Mouse (Mus musculus) left cerebral cortex, adult 8-10 months (tissue): ENCODE measurements at regions not wholly inside any gene's neighbourhood (a gene's known extent, or its start where the extent isn't known, plus 50 kb on each side); places are given as distances from the start of the nearest gene placed in this dataset.
A peak's percentile ranks its signal among the peaks of the same experiment; 100 is the strongest.

Source experiments
- DNase-seq, 2 experiments: peaks; one replicate each; pipeline ENCODE4 v3.0.0; 2022; ENCODE audit warnings: low spot score in 2 of 2

GRCm38 (mm10) chr10:124318761-124319160 lies 1055.0 kb downstream of the Fam19a2 start:
- DNase-seq, result no peak

GRCm38 (mm10) chr10:124320191-124321110 lies 1056.7 kb downstream of the Fam19a2 start:
- DNase-seq, result no peak

GRCm38 (mm10) chr10:124332491-124332890 lies 1056.8 kb downstream of the Slc16a7 start:
- DNase-seq, result no peak

- DNase-seq, result no peak
Measured at GRCm38 (mm10) chr10:124338923-124339322, 1050.3 kb downstream of the Slc16a7 start.

- DNase-seq, result no peak
Measured at GRCm38 (mm10) chr10:124349300-124349699, 1040.0 kb downstream of the Slc16a7 start.

- no peak for DNase-seq
Measured at GRCm38 (mm10) chr10:124362795-124363194, 1026.5 kb downstream of the Slc16a7 start.

- DNase-seq, result peak in 1 of 2 experiments; percentile 15
Measured at GRCm38 (mm10) chr10:124370994-124371393, 1018.3 kb downstream of the Slc16a7 start.

GRCm38 (mm10) chr10:124402647-124403046 lies 986.6 kb downstream of the Slc16a7 start:
- no peak for DNase-seq

GRCm38 (mm10) chr10:124409633-124410032 lies 979.6 kb downstream of the Slc16a7 start:
- no peak for DNase-seq

- no peak for DNase-seq
Measured at GRCm38 (mm10) chr10:124416531-124416930, 972.7 kb downstream of the Slc16a7 start.

- no peak for DNase-seq
Measured at GRCm38 (mm10) chr10:124423418-124423817, 965.8 kb downstream of the Slc16a7 start.
